Mouse (Mus musculus) stomach, postnatal 0 days (tissue): ENCODE results near the gene Eps8l2. TPM values are rescaled to one million over a fixed set of nuclear protein-coding genes. Genes with fewer than 3 reads are reported as not detected.

Experiments
- ATAC-seq: fragments of 200-750 bp; cut with Nextera tagmentation; 2 replicates; pipeline ENCODE4 v1.8.0; 2017; ENCODE audit not compliant: low FRiP score, low TSS enrichment
- DNase-seq: peaks from one replicate; pipeline ENCODE4 v3.0.0-alpha.2; 2016; ENCODE audit warnings: low spot score
- H3K27ac ChIP-seq: fragments of 300-500 bp; sonication (generic); replicated peaks from 2 replicates; pipeline ENCODE4 v1.5.1; 2014; ENCODE audit warnings: mild to moderate bottlenecking, control low read depth
- H3K27me3 ChIP-seq: fragments of 300-500 bp; sonication (generic); 2 replicates; pipeline ENCODE4 v1.6.1; 2014; ENCODE audit warnings: low read length; ENCODE audit not compliant: control insufficient read depth, insufficient read depth
- H3K36me3 ChIP-seq: fragments of 300-500 bp; sonication (generic); 2 replicates; pipeline ENCODE4 v1.6.1; 2014; ENCODE audit warnings: low read length, mixed read lengths; ENCODE audit not compliant: control insufficient read depth, insufficient read depth
- H3K4me1 ChIP-seq: fragments of 300-500 bp; sonication (generic); replicated peaks from 2 replicates; pipeline ENCODE4 v1.6.1; 2014; ENCODE audit warnings: antibody characterized with exemption; ENCODE audit not compliant: control insufficient read depth, insufficient read depth
- H3K4me2 ChIP-seq: fragments of 300-500 bp; sonication (generic); replicated peaks from 2 replicates; pipeline ENCODE4 v1.6.1; 2014; ENCODE audit warnings: low read depth, mild to moderate bottlenecking, control low read depth, moderate library complexity
- H3K4me3 ChIP-seq: fragments of 300-500 bp; sonication (generic); 2 replicates; pipeline ENCODE4 v1.5.1; 2014; ENCODE audit warnings: low read depth, low read length, control low read depth
- H3K9ac ChIP-seq: fragments of 300-500 bp; sonication (generic); 2 replicates; pipeline ENCODE4 v1.6.1; 2014; ENCODE audit warnings: mild to moderate bottlenecking, low read length, control low read depth, mixed read lengths
- H3K9me3 ChIP-seq: fragments of 300-500 bp; sonication (generic); 2 replicates; pipeline ENCODE4 v1.6.1; 2016; ENCODE audit warnings: low read length; ENCODE audit not compliant: control insufficient read depth
- CTCF ChIP-seq: IDR thresholded peaks from 2 replicates; pipeline ENCODE4 v1.5.1; 2016; ENCODE audit warnings: antibody characterized with exemption, low read depth, mild to moderate bottlenecking, moderate library complexity
- EP300 ChIP-seq: optimal IDR thresholded peaks from 2 replicates; pipeline ENCODE3; 2016; ENCODE audit warnings: antibody characterized with exemption
- WGBS: fragments of 180-500 bp; shearing (Covaris S2); extraction: QIAGEN DNeasy Blood & Tissue Kit; methylation state at CpG from one replicate; pipeline ENCODE4 v1.1.7; 2014; 5-methylcytosine and 5-hydroxymethylcytosine counted together
- polyA plus RNA-seq: library from polyadenylated mRNA; unstranded; fragments of >200 nt; fragmentation: Nextera tagmentation; extraction: Ambion mirVana; gene quantifications from 2 replicates; pipeline ENCODE4 v1.2.1, GENCODE M21; 2015

The Eps8l2 gene
- polyA plus RNA-seq, 1 experiment from 2014 or later: 86.1 TPM

DNA sequence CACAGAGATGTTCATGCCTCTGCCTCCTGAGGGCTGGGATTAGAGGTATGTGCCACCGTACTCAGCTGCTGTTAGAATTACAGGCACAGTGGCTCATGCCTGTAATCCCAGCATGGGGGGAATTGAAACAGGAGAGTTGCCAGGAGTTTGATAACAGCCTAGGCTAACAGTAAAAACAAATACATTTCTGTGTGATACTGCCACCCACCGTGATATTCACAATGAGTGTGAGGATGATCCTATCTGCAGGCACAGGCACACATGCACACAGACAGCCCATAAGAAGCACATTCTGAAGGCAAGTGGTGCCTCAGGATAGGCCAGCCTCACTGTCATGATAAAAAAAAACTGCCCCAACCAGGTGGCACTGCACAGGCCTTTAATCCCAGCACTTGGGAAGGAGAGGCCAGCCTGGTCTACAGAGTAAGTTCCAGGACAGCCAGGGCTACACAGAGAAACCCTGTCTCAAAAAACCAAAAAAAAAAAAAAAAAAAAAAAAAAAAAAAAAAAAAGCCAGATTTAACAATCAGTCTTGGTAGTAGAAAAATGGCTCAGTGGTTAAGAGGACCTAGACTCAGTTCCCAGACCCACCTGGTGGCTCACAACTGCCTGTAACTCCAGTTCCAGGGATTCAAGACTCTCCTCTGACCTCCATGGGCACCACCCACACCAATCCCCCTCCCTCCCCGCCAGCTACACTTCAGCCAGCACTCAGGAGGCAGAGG lies 40.6 kb upstream of the Eps8l2 start:
- no peak overlapping the region for H3K4me2 ChIP-seq
- H3K36me3 ChIP-seq: peaks cover 15% of the 10 kb centered on the region; the same call in 1 of the 2 replicates
- no peak overlapping the region for H3K9ac ChIP-seq
- no peaks in the 10 kb centered on the region for H3K9me3 ChIP-seq
- DNase-seq (no peak), ATAC-seq (no peak)
- no peak for TF ChIP-seq CTCF
- no peak for TF ChIP-seq EP300
- 73% methylated on average over 3 of the region's 3 CpGs for WGBS
- peaks cover 6% of the 10 kb centered on the region; the same call in 1 of the 2 replicates for H3K27me3 ChIP-seq
- no peak overlapping the region for H3K27ac ChIP-seq
- H3K4me3 ChIP-seq: no peak overlapping the region
- H3K4me1 ChIP-seq: no peaks in the 10 kb centered on the region

GRCm38 (mm10) chr7:141299175-141299574 lies 39.5 kb upstream of the Eps8l2 start:
- TF ChIP-seq EP300 (no peak), CTCF (no peak)
- H3K4me2 ChIP-seq: no peak overlapping the region
- peaks cover 4% of the 10 kb centered on the region; the same call in 1 of the 2 replicates for H3K27me3 ChIP-seq
- H3K9me3 ChIP-seq: no peaks in the 10 kb centered on the region
- no peak overlapping the region for H3K4me3 ChIP-seq
- no peaks in the 10 kb centered on the region for H3K4me1 ChIP-seq
- DNase-seq (no peak), ATAC-seq (no peak)
- no peak overlapping the region for H3K9ac ChIP-seq
- no peak overlapping the region for H3K27ac ChIP-seq
- WGBS: 92% methylated on average over 8 of the region's 8 CpGs
- H3K36me3 ChIP-seq: peaks cover 19% of the 10 kb centered on the region; the same call in 1 of the 2 replicates

DNA sequence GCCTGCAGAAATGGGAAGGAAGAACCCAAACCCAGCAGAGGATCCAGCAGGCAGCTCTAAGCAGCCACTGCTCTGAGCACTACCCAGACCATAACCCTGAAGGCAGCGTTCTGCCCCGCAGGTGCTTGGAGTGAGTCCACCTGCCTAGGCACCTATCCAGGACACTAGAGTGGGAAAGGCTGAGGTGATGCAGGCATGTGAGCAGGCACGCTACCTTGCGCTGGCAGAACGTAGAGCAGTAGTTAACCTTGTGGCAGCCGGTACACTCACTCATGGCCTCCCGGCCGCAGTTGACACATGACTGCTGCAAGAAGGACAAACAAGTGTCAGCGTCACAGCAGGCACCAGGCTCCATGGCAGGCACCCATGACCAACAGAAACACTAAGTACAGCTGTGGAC lies 37.3 kb upstream of the Eps8l2 start:
- ATAC-seq (no peak), DNase-seq (no peak)
- Histone ChIP-seq H3K9ac (no peak overlapping the region), H3K4me1 (no peaks in the 10 kb centered on the region), H3K27me3 (no peaks in the 10 kb centered on the region), H3K36me3 (peaks cover 28% of the 10 kb centered on the region), H3K27ac (no peak overlapping the region), H3K4me2 (no peak overlapping the region), H3K4me3 (no peak overlapping the region), H3K9me3 (no peaks in the 10 kb centered on the region)
- no peak for TF ChIP-seq EP300
- TF ChIP-seq CTCF: no peak
- WGBS: 96% methylated on average over 9 of the region's 9 CpGs

DNA sequence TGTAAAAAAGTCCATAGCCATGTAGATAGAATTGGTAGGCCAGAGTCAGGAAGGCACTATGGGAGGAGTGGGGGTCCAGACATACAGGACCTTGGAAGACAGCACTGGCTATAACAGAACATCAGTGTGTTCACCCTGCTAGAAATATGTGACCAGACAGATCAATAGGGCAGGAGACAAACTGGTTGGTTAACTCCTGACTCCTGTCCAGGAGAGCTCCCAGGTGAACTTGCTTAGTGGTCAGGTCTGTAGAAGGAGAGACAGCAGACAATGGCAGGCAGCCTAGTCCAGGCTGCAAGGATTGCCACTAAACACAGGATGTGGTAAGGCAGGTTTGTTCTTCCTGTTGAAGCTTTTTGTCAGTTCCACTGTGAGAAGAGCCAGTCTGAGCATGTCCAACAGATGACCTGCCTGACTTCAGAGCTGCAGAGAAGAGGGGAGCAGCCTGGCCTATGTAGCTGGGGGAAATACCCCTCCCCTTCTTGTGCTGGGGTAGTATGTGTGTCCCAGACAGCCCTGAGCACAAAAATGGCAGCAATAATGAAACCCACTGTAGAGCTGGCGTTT lies 35.9 kb upstream of the Eps8l2 start:
- ATAC-seq: no peak
- Histone ChIP-seq H3K4me2 (no peak overlapping the region), H3K4me3 (no peak overlapping the region), H3K9ac (no peak overlapping the region), H3K4me1 (no peaks in the 10 kb centered on the region), H3K9me3 (no peaks in the 10 kb centered on the region), H3K27me3 (no peaks in the 10 kb centered on the region), H3K27ac (no peak overlapping the region), H3K36me3 (peaks cover 38% of the 10 kb centered on the region)
- no peak for DNase-seq
- WGBS: 88% methylated on average over 1 of the region's 1 CpGs
- TF ChIP-seq CTCF: no peak
- no peak for TF ChIP-seq EP300

DNA sequence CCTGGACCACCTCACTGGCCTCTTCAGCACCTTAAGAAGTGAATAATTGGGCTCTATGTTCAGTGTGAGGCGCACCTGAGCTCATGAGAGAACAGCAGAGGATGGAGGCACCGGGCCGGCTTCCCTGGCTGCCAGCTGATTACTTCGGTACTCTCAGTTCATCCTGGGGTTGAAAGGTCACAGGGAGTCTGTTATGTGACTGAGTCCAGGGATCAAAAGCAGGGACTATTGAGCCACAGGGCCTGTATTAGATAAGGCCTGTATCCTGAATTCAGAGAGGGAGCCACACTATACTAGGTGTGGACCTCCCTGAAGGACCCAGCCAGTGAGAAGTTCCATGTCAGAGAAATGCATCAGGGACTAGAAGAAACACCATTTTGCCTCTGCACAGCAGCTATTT lies 34.1 kb upstream of the Eps8l2 start:
- Histone ChIP-seq H3K4me2 (no peak overlapping the region), H3K27me3 (no peaks in the 10 kb centered on the region), H3K9ac (no peak overlapping the region), H3K9me3 (no peaks in the 10 kb centered on the region), H3K4me3 (no peak overlapping the region), H3K4me1 (no peaks in the 10 kb centered on the region), H3K36me3 (peaks cover 41% of the 10 kb centered on the region), H3K27ac (no peak overlapping the region)
- no peak for DNase-seq
- WGBS: 80% methylated on average over 4 of the region's 4 CpGs
- no peak for TF ChIP-seq EP300
- no peak for TF ChIP-seq CTCF
- no peak for ATAC-seq

DNA sequence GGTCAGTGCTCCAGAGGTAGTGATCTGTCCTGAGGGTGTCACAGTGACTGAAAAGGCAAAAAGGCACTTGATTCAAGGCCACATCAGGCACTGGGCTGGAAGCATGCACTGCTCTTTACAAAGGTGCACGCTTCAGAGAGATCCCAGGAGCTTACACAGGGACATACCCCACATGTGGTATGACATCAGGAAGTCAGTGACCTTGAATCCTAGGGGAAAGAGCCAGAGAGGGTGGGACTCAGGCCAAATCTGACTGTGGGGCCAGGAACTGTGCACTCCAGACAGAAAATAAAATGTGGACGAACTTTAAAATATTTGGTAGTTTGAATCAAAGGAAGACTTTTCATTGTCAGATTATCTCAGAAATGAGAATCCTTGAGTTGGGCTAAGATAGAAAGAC lies 24.3 kb upstream of the Eps8l2 start:
- DNase-seq (no peak), ATAC-seq (no peak)
- no peak overlapping the region for H3K4me3 ChIP-seq
- WGBS: 90% methylated on average over 2 of the region's 2 CpGs
- peaks cover 39% of the 10 kb centered on the region for H3K36me3 ChIP-seq
- no peak overlapping the region for H3K9ac ChIP-seq
- H3K9me3 ChIP-seq: no peaks in the 10 kb centered on the region
- no peak overlapping the region for H3K4me2 ChIP-seq
- H3K4me1 ChIP-seq: no peaks in the 10 kb centered on the region
- no peak for TF ChIP-seq CTCF
- no peak for TF ChIP-seq EP300
- H3K27ac ChIP-seq: no peak overlapping the region
- H3K27me3 ChIP-seq: no peaks in the 10 kb centered on the region
